Mouse (Mus musculus) embryonic facial prominence, embryonic 11.5 days (tissue): ENCODE measurements around the gene Anapc2. TPM values are rescaled to one million over a fixed set of nuclear protein-coding genes. Genes with fewer than 3 reads are reported as not detected.
A peak's percentile ranks its signal among the peaks of the same experiment; 100 is the strongest.
"Not testable (repeated sequence)": the region's sequence is repeated elsewhere in the genome, so short reads cannot be mapped to it uniquely, and the experiment has no call there.

Experiments used
- ATAC-seq: fragments of 200-750 bp; cut with Nextera tagmentation; replicated peaks from 2 replicates; pipeline ENCODE4 v1.8.0; 2017; ENCODE audit warnings: low read depth; ENCODE audit not compliant: insufficient number of reproducible peaks, low FRiP score, low TSS enrichment
- DNase-seq: peaks from one replicate; pipeline ENCODE4 v3.0.0-alpha.2; 2015; ENCODE audit warnings: low spot score
- H3K27ac ChIP-seq: fragments of 300-500 bp; sonication (generic); replicated peaks from 2 replicates; pipeline ENCODE4 v1.5.1; 2014; ENCODE audit warnings: mild to moderate bottlenecking, low read depth, low read length, control low read depth
- H3K27me3 ChIP-seq: fragments of 300-500 bp; sonication (generic); 2 replicates; pipeline ENCODE4 v1.6.1; 2014; ENCODE audit warnings: mild to moderate bottlenecking, low read length, moderate library complexity, mixed read lengths; ENCODE audit not compliant: control insufficient read depth, insufficient read depth
- H3K36me3 ChIP-seq: fragments of 300-500 bp; sonication (generic); replicated peaks from 2 replicates; pipeline ENCODE4 v1.6.1; 2014; ENCODE audit warnings: low read depth, mild to moderate bottlenecking, low read length, moderate library complexity, mixed read lengths; ENCODE audit not compliant: control insufficient read depth, insufficient read depth
- H3K4me1 ChIP-seq: fragments of 300-500 bp; sonication (generic); 2 replicates; pipeline ENCODE4 v1.6.1; 2014; ENCODE audit warnings: low read length, mixed read lengths; ENCODE audit not compliant: control insufficient read depth, insufficient read depth
- H3K4me2 ChIP-seq: fragments of 300-500 bp; sonication (generic); 2 replicates; pipeline ENCODE4 v1.6.1; 2014; ENCODE audit warnings: low read depth, mild to moderate bottlenecking, control low read depth, low read length, moderate library complexity
- H3K4me3 ChIP-seq: fragments of 300-500 bp; sonication (generic); 2 replicates; pipeline ENCODE4 v1.5.1; 2014; ENCODE audit warnings: low read depth, low read length, control low read depth
- H3K9ac ChIP-seq: fragments of 300-500 bp; sonication (generic); replicated peaks from 2 replicates; pipeline ENCODE4 v1.6.1; 2014; ENCODE audit warnings: mild to moderate bottlenecking, control low read depth, low read length
- H3K9me3 ChIP-seq: fragments of 300-500 bp; sonication (generic); replicated peaks from 2 replicates; pipeline ENCODE4 v1.6.1; 2016; ENCODE audit warnings: mild to moderate bottlenecking, low read length, inconsistent platforms, mixed read lengths; ENCODE audit not compliant: control insufficient read depth
- WGBS: fragments of 180-500 bp; shearing (Covaris S2); extraction: QIAGEN DNeasy Blood & Tissue Kit; methylation state at CpG from one replicate; pipeline ENCODE4 v1.1.7; 2014; 5-methylcytosine and 5-hydroxymethylcytosine counted together
- polyA plus RNA-seq: library from polyadenylated mRNA; unstranded; fragments of >200 nt; fragmentation: Nextera tagmentation; extraction: Ambion mirVana; gene quantifications from 2 replicates; pipeline ENCODE4 v1.2.1, GENCODE M21; 2014

The Anapc2 gene
- polyA plus RNA-seq, 1 experiment from 2014 or later: 111 TPM

GRCm38 (mm10) chr2:25243342-25243741, 28.9 kb upstream of the Anapc2 start:
- H3K4me3 ChIP-seq: no peak overlapping the region
- ATAC-seq (no peak), DNase-seq (no peak)
- H3K9me3 ChIP-seq: no peaks in the 10 kb centered on the region
- peaks cover 8% of the 10 kb centered on the region; the same call in 1 of the 2 replicates for H3K4me1 ChIP-seq
- H3K4me2 ChIP-seq: peak overlapping the region; percentile 95
- WGBS: 75% methylated on average over 8 of the region's 8 CpGs
- H3K9ac ChIP-seq: no peak overlapping the region
- no peaks in the 10 kb centered on the region; the same call in 1 of the 2 replicates for H3K36me3 ChIP-seq
- H3K27me3 ChIP-seq: peaks cover 25% of the 10 kb centered on the region
- H3K27ac ChIP-seq: no peak overlapping the region

GRCm38 (mm10) chr2:25244144-25244543, 28.1 kb upstream of the Anapc2 start:
- Histone ChIP-seq H3K27ac (no peak overlapping the region), H3K27me3 (peaks cover 25% of the 10 kb centered on the region), H3K4me1 (peaks cover 8% of the 10 kb centered on the region; the same call in 1 of the 2 replicates), H3K4me3 (no peak overlapping the region), H3K4me2 (no peak overlapping the region), H3K36me3 (no peaks in the 10 kb centered on the region; the same call in 1 of the 2 replicates), H3K9me3 (no peaks in the 10 kb centered on the region), H3K9ac (no peak overlapping the region)
- ATAC-seq (no peak), DNase-seq (no peak)
- 86% methylated on average over 4 of the region's 4 CpGs for WGBS

- Histone ChIP-seq H3K4me3 (no peak within 1 kb of the TSS), H3K4me1 (peaks cover 6% of the 10 kb centered on the region; the same call in 1 of the 2 replicates), H3K27ac (no peak within 1 kb of the TSS), H3K27me3 (peaks cover 19% of the 10 kb centered on the region), H3K9me3 (no peaks in the 10 kb centered on the region), H3K9ac (no peak within 1 kb of the TSS), H3K4me2 (no peak within 1 kb of the TSS), H3K36me3 (no peaks in the 10 kb centered on the region; the same call in 1 of the 2 replicates)
- 89% methylated on average over 10 of the region's 10 CpGs for WGBS
- ATAC-seq (no peak), DNase-seq (no peak)
Observed at GRCm38 (mm10) chr2:25246183-25247072, 25.9 kb upstream of the Anapc2 start, which contains the start of gene AL732309.1. TSS of gene AL732309.1 (minus strand) at chr2:25246863.

GRCm38 (mm10) chr2:25252331-25252730, 19.9 kb upstream of the Anapc2 start:
- Histone ChIP-seq H3K36me3 (no peaks in the 10 kb centered on the region; the same call in 1 of the 2 replicates), H3K27me3 (no peaks in the 10 kb centered on the region), H3K4me2 (no peak overlapping the region), H3K4me1 (no peaks in the 10 kb centered on the region; the same call in 1 of the 2 replicates), H3K9ac (no peak overlapping the region), H3K9me3 (no peaks in the 10 kb centered on the region), H3K27ac (no peak overlapping the region), H3K4me3 (no peak overlapping the region)
- no peak for ATAC-seq
- no peak for DNase-seq
- WGBS: 87% methylated on average over 1 of the region's 1 CpGs

GRCm38 (mm10) chr2:25255284-25255779, 16.9 kb upstream of the Anapc2 start, which contains the start of gene Tmem203:
TSS of gene Tmem203 (plus strand) at chr2:25255439.
- no peaks in the 10 kb centered on the region; the same call in 1 of the 2 replicates for H3K4me1 ChIP-seq
- peak; percentile 96 for DNase-seq
- peak within 1 kb of the TSS; percentile 97 for H3K4me3 ChIP-seq
- H3K27me3 ChIP-seq: no peaks in the 10 kb centered on the region
- ATAC-seq: peak; percentile 87
- H3K36me3 ChIP-seq: no peaks in the 10 kb centered on the region
- H3K9me3 ChIP-seq: no peaks in the 10 kb centered on the region
- H3K4me2 ChIP-seq: peak within 1 kb of the TSS; percentile 90
- under 1% methylated on average over 39 of the region's 39 CpGs for WGBS
- peak within 1 kb of the TSS; percentile 89 for H3K9ac ChIP-seq
- peak within 1 kb of the TSS; percentile 56; the same call in 1 of the 2 replicates for H3K27ac ChIP-seq

GRCm38 (mm10) chr2:25256443-25257109, 15.7 kb upstream of the Anapc2 start:
- peak overlapping the region; percentile 97; the same call in 1 of the 2 replicates for H3K4me3 ChIP-seq
- H3K27ac ChIP-seq, ATAC-seq, DNase-seq, H3K4me1 ChIP-seq, H3K36me3 ChIP-seq, H3K9me3 ChIP-seq, H3K27me3 ChIP-seq: not testable (repeated sequence)
- peak overlapping the region; percentile 90 for H3K4me2 ChIP-seq
- peak overlapping the region; percentile 89 for H3K9ac ChIP-seq
- 66% methylated on average over 11 of the region's 12 CpGs for WGBS

GRCm38 (mm10) chr2:25257250-25257649, 15.0 kb upstream of the Anapc2 start:
- not testable (repeated sequence) for H3K9ac ChIP-seq, H3K27me3 ChIP-seq, DNase-seq, H3K27ac ChIP-seq, H3K36me3 ChIP-seq, H3K4me3 ChIP-seq, H3K4me2 ChIP-seq, ATAC-seq, H3K4me1 ChIP-seq, H3K9me3 ChIP-seq
- 92% methylated on average over 5 of the region's 5 CpGs for WGBS
